Mouse (Mus musculus) spleen, adult 2 months (tissue): ENCODE data around the gene D630003M21Rik.

Experiments used
- CTCF ChIP-seq: fragments of 200-500 bp; IDR thresholded peaks from 2 replicates; pipeline ENCODE4 v1.5.1; 2011; ENCODE audit warnings: mild to moderate bottlenecking, inconsistent platforms; ENCODE audit not compliant: insufficient read depth, insufficient read length, insufficient replicate concordance; ENCODE audit errors: extremely low read depth
- POLR2A ChIP-seq: fragments of 200-500 bp; IDR thresholded peaks from 2 replicates; pipeline ENCODE4 v1.6.1; 2011; ENCODE audit warnings: low read depth, low read length, inconsistent platforms

- TF ChIP-seq POLR2A (no peak), CTCF (no peak)
Measured at GRCm38 (mm10) chr2:158222664-158223063, 6.4 kb downstream of the D630003M21Rik start.
